Mouse (Mus musculus): Measurements from ENCODE around the gene Prim2. TPM values are rescaled to one million over a fixed set of nuclear protein-coding genes. Genes with fewer than 3 reads are reported as not detected.

Gene Prim2
- polyA plus RNA-seq, 1 experiment from 2014 or later = 15.7 TPM

DNA sequence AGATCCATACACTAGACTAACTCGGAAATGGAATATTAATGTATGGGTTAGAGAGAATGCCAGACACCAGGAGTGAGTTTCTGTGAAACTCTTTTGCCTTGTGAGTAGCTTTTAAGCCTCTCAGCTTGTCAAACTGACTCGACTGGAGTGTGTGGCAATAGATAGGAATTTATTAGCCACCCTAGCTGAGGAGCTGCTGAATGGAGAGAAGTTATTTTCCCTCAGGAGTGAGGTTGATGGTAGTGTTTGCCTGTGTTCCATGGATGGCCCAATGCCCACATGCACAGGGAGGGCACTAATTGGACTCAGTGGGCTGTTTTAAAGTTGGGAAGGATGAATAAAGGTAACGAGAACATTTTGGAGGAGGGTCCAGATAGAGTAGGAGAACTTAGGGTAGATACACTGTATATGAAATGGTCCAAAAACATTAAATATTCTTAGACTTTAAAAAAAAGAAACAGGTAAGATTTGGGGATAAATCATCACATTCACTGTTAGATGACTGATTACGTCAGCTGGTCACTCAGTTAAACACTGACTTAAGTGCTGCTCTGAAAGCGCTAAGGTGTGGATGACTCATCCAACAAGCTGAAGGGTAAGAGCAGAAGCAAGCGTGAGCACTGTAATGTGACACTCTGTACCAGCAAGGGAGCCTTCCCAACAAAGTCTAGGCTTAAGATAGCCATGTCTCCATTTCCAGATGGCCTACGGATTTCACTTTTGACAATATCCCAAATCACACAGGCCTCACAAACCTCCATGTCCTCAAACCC, 85.6 kb downstream of the Prim2 start:
- DNase-seq (no peak), ATAC-seq (no peak)
- Histone ChIP-seq H3K36me3 (replicated peaks; ENCODE audit: insufficient read depth, low read length) (no peaks in the 10 kb centered on the region), H3K4me3 (ENCODE audit: low read depth, low read length) (no peak overlapping the region), H3K9ac (replicated peaks) (no peak overlapping the region), H3K27ac (ENCODE audit: low read depth) (no peak overlapping the region), H3K27me3 (ENCODE audit: insufficient read depth, low read length) (no peaks in the 10 kb centered on the region), H3K4me2 (ENCODE audit: low read depth, low read length) (no peak overlapping the region), H3K9me3 (ENCODE audit: low read length) (no peaks in the 10 kb centered on the region), H3K4me1 (ENCODE audit: insufficient read depth) (peaks cover under 1% of the 10 kb centered on the region; the same call in 1 of the 2 replicates)
- no peak for TF ChIP-seq EP300 (IDR thresholded peaks at IDR 0.05; ENCODE audit: low read depth)
- no peak for TF ChIP-seq CTCF (IDR thresholded peaks at IDR 0.05; ENCODE audit: low read depth)
- WGBS (ENCODE audit: insufficient replicate concordance) = 87% methylated on average over 7 of the region's 7 CpGs

DNA sequence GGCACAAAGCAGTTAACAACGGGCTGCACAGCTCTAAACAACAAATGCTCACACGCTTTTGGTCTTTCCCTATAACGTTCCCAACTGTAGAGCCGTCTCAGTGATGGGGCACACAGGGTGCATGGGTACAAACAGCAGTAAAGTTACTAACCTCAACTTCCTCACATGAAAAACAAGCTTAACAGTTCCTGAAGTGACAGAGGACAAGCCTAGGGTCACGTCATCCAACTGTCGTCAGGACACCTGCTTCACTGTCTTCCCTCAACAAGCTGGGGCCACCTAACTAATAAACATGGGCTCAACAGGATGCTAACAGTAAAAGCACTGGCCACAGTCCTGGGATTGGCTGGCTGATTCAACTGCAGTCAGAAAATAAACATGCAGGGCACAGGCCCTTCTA, 91.0 kb downstream of the Prim2 start:
- no peaks in the 10 kb centered on the region for H3K36me3 ChIP-seq (replicated peaks; ENCODE audit: insufficient read depth, low read length)
- no peak overlapping the region for H3K9ac ChIP-seq (replicated peaks)
- peaks cover 10% of the 10 kb centered on the region for H3K4me1 ChIP-seq (ENCODE audit: insufficient read depth)
- no peaks in the 10 kb centered on the region for H3K27me3 ChIP-seq (ENCODE audit: insufficient read depth, low read length)
- peak overlapping the region; percentile 79 for H3K27ac ChIP-seq (ENCODE audit: low read depth)
- no peak overlapping the region for H3K4me2 ChIP-seq (ENCODE audit: low read depth, low read length)
- no peak overlapping the region for H3K4me3 ChIP-seq (ENCODE audit: low read depth, low read length)
- DNase-seq (peak; percentile 32), ATAC-seq (peak; percentile 64)
- WGBS (ENCODE audit: insufficient replicate concordance) = 44% methylated on average over 6 of the region's 6 CpGs
- no peaks in the 10 kb centered on the region for H3K9me3 ChIP-seq (ENCODE audit: low read length)
- TF ChIP-seq EP300 (IDR thresholded peaks at IDR 0.05; ENCODE audit: low read depth) (peak; percentile 79), CTCF (IDR thresholded peaks at IDR 0.05; ENCODE audit: low read depth) (no peak)

DNA sequence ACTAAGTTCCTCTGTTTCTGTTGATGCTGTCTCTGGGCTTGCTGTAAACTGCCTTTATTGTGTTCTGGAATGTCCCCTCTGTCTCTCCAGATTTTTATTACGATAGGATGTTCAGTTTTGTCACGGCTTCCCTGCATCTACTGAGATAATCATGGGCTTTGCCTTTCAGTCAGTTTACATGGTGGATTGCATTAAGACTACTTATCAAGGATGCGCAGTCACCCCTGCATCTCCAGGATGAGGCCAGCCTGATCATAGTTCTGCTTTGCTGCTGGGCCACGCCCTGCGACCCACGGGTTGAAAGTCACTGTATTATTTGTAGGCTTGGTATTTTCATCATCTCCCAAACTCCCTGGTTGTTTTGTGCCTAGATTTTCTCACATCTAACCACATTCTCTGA, 95.1 kb downstream of the Prim2 start:
- WGBS (ENCODE audit: insufficient replicate concordance) = 53% methylated on average over 6 of the region's 6 CpGs
- no peaks in the 10 kb centered on the region for H3K9me3 ChIP-seq (ENCODE audit: low read length)
- peak; percentile 76 for DNase-seq
- H3K36me3 ChIP-seq (replicated peaks; ENCODE audit: insufficient read depth, low read length) = no peaks in the 10 kb centered on the region
- TF ChIP-seq CTCF (IDR thresholded peaks at IDR 0.05; ENCODE audit: low read depth) = no peak
- peak; percentile 98 for TF ChIP-seq EP300 (IDR thresholded peaks at IDR 0.05; ENCODE audit: low read depth)
- H3K27me3 ChIP-seq (ENCODE audit: insufficient read depth, low read length) = no peaks in the 10 kb centered on the region
- H3K9ac ChIP-seq (replicated peaks) = no peak overlapping the region
- ATAC-seq = peak; percentile 93
- H3K27ac ChIP-seq (ENCODE audit: low read depth) = peak overlapping the region; percentile 65
- H3K4me3 ChIP-seq (ENCODE audit: low read depth, low read length) = no peak overlapping the region
- H3K4me2 ChIP-seq (ENCODE audit: low read depth, low read length) = peak overlapping the region; percentile 51
- H3K4me1 ChIP-seq (ENCODE audit: insufficient read depth) = peaks cover 14% of the 10 kb centered on the region

DNA sequence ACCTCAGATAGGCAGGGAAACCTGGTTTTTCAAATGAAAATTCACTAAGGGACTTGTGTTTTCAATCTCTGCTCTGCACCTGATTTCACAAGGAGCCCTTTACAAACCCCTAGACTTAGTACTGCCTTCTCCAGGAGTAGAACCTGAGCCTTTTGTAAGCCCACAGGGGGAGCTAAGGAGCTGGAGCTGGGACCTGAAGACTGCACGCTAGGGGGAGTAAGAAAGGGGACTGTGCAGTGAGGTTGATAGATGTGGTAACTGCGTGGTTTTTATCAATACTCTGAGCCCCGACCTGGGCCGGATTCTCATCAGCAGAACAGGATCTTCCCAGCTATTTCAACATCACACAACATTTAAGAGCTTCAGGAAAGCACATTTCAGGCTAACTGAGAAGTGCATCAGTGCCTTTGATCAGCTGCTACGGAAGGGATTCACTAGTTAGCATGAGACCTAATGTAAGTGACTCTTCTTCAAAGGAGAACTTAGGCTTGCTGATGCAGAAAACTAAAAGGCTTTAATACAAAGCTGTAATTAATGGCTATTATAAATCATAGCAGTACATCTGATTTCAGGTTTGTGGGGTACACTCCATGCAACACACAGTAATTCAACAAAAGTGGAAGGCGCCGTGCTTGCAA, 103.7 kb downstream of the Prim2 start:
- Histone ChIP-seq H3K4me1 (ENCODE audit: insufficient read depth) (no peaks in the 10 kb centered on the region), H3K4me3 (ENCODE audit: low read depth, low read length) (no peak overlapping the region), H3K4me2 (ENCODE audit: low read depth, low read length) (no peak overlapping the region), H3K36me3 (replicated peaks; ENCODE audit: insufficient read depth, low read length) (no peaks in the 10 kb centered on the region), H3K27ac (ENCODE audit: low read depth) (no peak overlapping the region), H3K27me3 (ENCODE audit: insufficient read depth, low read length) (no peaks in the 10 kb centered on the region), H3K9ac (replicated peaks) (no peak overlapping the region), H3K9me3 (ENCODE audit: low read length) (no peaks in the 10 kb centered on the region)
- no peak for ATAC-seq
- TF ChIP-seq CTCF (IDR thresholded peaks at IDR 0.05; ENCODE audit: low read depth) (peak; percentile 88), EP300 (IDR thresholded peaks at IDR 0.05; ENCODE audit: low read depth) (no peak)
- peak; percentile 44 for DNase-seq
- 46% methylated on average over 7 of the region's 7 CpGs for WGBS (ENCODE audit: insufficient replicate concordance)

DNA sequence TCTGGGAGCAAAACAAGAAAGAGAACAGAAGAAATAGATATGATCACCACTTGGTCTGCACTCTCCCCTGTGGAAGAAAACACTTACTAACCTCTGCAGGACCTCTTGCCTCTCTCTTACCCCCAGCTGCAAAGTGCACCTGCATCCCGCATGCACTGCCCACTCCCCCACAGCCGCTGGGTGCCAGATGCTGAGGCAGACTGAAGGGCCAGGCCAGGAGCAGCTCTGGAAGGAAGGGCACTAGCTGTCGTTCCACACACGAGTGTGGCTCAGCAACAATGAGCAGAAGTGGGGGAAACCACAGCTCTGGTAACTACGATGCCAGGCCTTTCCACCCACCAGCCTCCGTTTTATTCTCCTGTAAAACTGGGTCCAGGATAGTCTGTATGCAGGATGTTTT, 105.6 kb downstream of the Prim2 start:
- H3K36me3 ChIP-seq (replicated peaks; ENCODE audit: insufficient read depth, low read length) = no peaks in the 10 kb centered on the region
- ATAC-seq (peak; percentile 59), DNase-seq (peak; percentile 34)
- WGBS (ENCODE audit: insufficient replicate concordance) = 63% methylated on average over 6 of the region's 6 CpGs
- no peak overlapping the region for H3K4me2 ChIP-seq (ENCODE audit: low read depth, low read length)
- peak overlapping the region; percentile 30; the same call in 1 of the 2 replicates for H3K27ac ChIP-seq (ENCODE audit: low read depth)
- no peaks in the 10 kb centered on the region for H3K9me3 ChIP-seq (ENCODE audit: low read length)
- no peaks in the 10 kb centered on the region for H3K4me1 ChIP-seq (ENCODE audit: insufficient read depth)
- no peak overlapping the region for H3K9ac ChIP-seq (replicated peaks)
- H3K4me3 ChIP-seq (ENCODE audit: low read depth, low read length) = no peak overlapping the region
- TF ChIP-seq EP300 (IDR thresholded peaks at IDR 0.05; ENCODE audit: low read depth) (no peak), CTCF (IDR thresholded peaks at IDR 0.05; ENCODE audit: low read depth) (no peak)
- no peaks in the 10 kb centered on the region for H3K27me3 ChIP-seq (ENCODE audit: insufficient read depth, low read length)

DNA sequence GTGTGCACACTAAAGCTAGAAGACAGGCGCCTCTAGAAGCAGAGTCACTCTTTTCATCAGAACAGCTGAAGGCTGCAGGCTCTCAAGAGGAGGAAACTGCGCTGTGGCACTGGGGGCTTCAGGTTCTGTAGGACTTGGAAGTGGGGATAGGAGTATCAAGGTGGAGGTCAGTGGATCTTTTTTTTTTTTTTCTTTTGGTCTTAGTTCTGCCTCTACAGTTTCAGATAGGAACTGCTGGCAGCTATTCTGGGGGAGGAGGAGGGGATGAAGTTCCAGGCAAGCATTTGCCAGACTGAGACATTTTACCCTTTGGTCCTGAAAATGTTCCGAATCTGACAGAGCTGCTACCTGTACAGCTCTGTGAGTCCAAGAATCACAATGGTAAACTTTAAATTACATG, 106.0 kb downstream of the Prim2 start:
- Histone ChIP-seq H3K9ac (replicated peaks) (no peak overlapping the region), H3K27me3 (ENCODE audit: insufficient read depth, low read length) (no peaks in the 10 kb centered on the region), H3K4me2 (ENCODE audit: low read depth, low read length) (no peak overlapping the region), H3K4me1 (ENCODE audit: insufficient read depth) (no peaks in the 10 kb centered on the region), H3K4me3 (ENCODE audit: low read depth, low read length) (no peak overlapping the region), H3K9me3 (ENCODE audit: low read length) (no peaks in the 10 kb centered on the region), H3K36me3 (replicated peaks; ENCODE audit: insufficient read depth, low read length) (no peaks in the 10 kb centered on the region), H3K27ac (ENCODE audit: low read depth) (peak overlapping the region; percentile 30; the same call in 1 of the 2 replicates)
- DNase-seq (no peak), ATAC-seq (0 out of 2 replicates have a peak, but pooled peaks have one; percentile 12)
- no peak for TF ChIP-seq CTCF (IDR thresholded peaks at IDR 0.05; ENCODE audit: low read depth)
- TF ChIP-seq EP300 (IDR thresholded peaks at IDR 0.05; ENCODE audit: low read depth) = no peak
- WGBS (ENCODE audit: insufficient replicate concordance) = 95% methylated on average over 3 of the region's 3 CpGs

All from liver, postnatal 0 days (tissue).